15 mouse cellular contexts compared by ENCODE assay signal in genomic region chr4:114434766-114435165, GRCm38 (mm10). TPM values are rescaled to one million over a fixed set of nuclear protein-coding genes. Genes with fewer than 3 reads are reported as not detected.
"Had no signal": no experiment of that assay in that cellular context is flagged by ENCODE, and none has a peak within 500 bp of the region (broad histone marks: within the 10 kb centered on the region; RNA-seq: fewer than 3 reads in every experiment).

No protein-coding gene starts in this region.

- DNase-seq: liver, embryonic 13.5 days; liver, postnatal 0 days; midbrain, embryonic 14.5 days; right cerebral cortex, postnatal 14 days; thymus, adult 2 months; thymus, postnatal 25 days; thymus, postnatal 4 days had no signal

- H3K9ac ChIP-seq: liver, embryonic 13.5 days; liver, embryonic 15.5 days; liver, postnatal 0 days; midbrain, embryonic 12.5 days; neural tube, embryonic 12.5 days; stomach, embryonic 15.5 days had no signal

- H3K4me2 ChIP-seq: liver, embryonic 11.5 days; liver, embryonic 13.5 days; liver, embryonic 15.5 days; midbrain, embryonic 12.5 days; neural tube, embryonic 12.5 days; stomach, embryonic 15.5 days had no signal

- H3K27me3 ChIP-seq: liver, embryonic 13.5 days; liver, embryonic 15.5 days; megakaryocyte, embryonic 14.5 days; midbrain, embryonic 12.5 days; neural tube, embryonic 12.5 days; stomach, embryonic 15.5 days had no signal

- H3K9me3 ChIP-seq: liver, embryonic 13.5 days; liver, embryonic 15.5 days; megakaryocyte, embryonic 14.5 days; midbrain, embryonic 12.5 days; neural tube, embryonic 12.5 days; stomach, embryonic 15.5 days had no signal

- H3K4me1 ChIP-seq: liver, embryonic 13.5 days; liver, embryonic 15.5 days; megakaryocyte, embryonic 14.5 days; midbrain, embryonic 12.5 days; neural tube, embryonic 12.5 days; stomach, embryonic 15.5 days had no signal

- H3K36me3 ChIP-seq: liver, embryonic 13.5 days; liver, embryonic 15.5 days; midbrain, embryonic 12.5 days; neural tube, embryonic 12.5 days; stomach, embryonic 15.5 days had no signal

- ATAC-seq: liver, postnatal 0 days had no signal

- H3K27ac ChIP-seq: liver, embryonic 13.5 days; liver, embryonic 15.5 days; macrophage; midbrain, embryonic 12.5 days; neural tube, embryonic 12.5 days; stomach, embryonic 15.5 days; stomach, postnatal 0 days had no signal

- H3K4me3 ChIP-seq: liver, embryonic 13.5 days; liver, embryonic 15.5 days; megakaryocyte, embryonic 14.5 days; midbrain, embryonic 12.5 days; neural tube, embryonic 12.5 days; stomach, embryonic 15.5 days had no signal

RNA-seq across cellular contexts. Expression of gene Trabd2b, which starts 28.2 kb away (rescaled TPM):
- polyA plus RNA-seq: macrophage had no signal
